Mouse (Mus musculus): ENCODE data around the gene Atp13a1. TPM values are rescaled to one million over a fixed set of nuclear protein-coding genes. Genes with fewer than 3 reads are reported as not detected.

Gene Atp13a1
- 49.6 and 59.8 TPM in 2 replicates for polyA plus RNA-seq (2012; rRNA removed)

GRCm38 (mm10) chr8:69790773-69791367 lies at the start of gene Atp13a1, which contains the start of gene Zfp866:
Gene Atp13a1, plus strand, starts transcription at chr8:69791163.
Gene Zfp866, minus strand, starts transcription at chr8:69791178.
- DNase-seq (ENCODE audit: low read depth) = no peak

- DNase-seq (ENCODE audit: low read depth) = no peak
Measured at GRCm38 (mm10) chr8:69741231-69741630, 49.7 kb upstream of the Atp13a1 start.

GRCm38 (mm10) chr8:69749544-69750454 lies 41.2 kb upstream of the Atp13a1 start, which contains the start of gene Zfp963:
Gene Zfp963, minus strand, starts transcription at chr8:69749970.
- peak; percentile 54 for DNase-seq (ENCODE audit: low read depth)

GRCm38 (mm10) chr8:69752437-69752836 lies 38.5 kb upstream of the Atp13a1 start:
- no peak for DNase-seq (ENCODE audit: low read depth)

- DNase-seq (ENCODE audit: low read depth) = no peak
Measured at GRCm38 (mm10) chr8:69758316-69758715, 32.6 kb upstream of the Atp13a1 start.

- DNase-seq (ENCODE audit: low read depth) = no peak
Measured at GRCm38 (mm10) chr8:69761814-69762445, 29.0 kb upstream of the Atp13a1 start.

- no peak for DNase-seq (ENCODE audit: low read depth)
Measured at GRCm38 (mm10) chr8:69771221-69771620, 19.7 kb upstream of the Atp13a1 start.

GRCm38 (mm10) chr8:69772106-69772505 lies 18.9 kb upstream of the Atp13a1 start:
- DNase-seq (ENCODE audit: low read depth) = no peak

GRCm38 (mm10) chr8:69774503-69775148 lies 16.3 kb upstream of the Atp13a1 start, which contains the start of gene Gm20422:
Gene Gm20422, minus strand, starts transcription at chr8:69774886.
- DNase-seq (ENCODE audit: low read depth) = peak; percentile 90

GRCm38 (mm10) chr8:69775149-69775534 lies 15.8 kb upstream of the Atp13a1 start:
- DNase-seq (ENCODE audit: low read depth) = no peak

- no peak for DNase-seq (ENCODE audit: low read depth)
Measured at GRCm38 (mm10) chr8:69777111-69777510, 13.9 kb upstream of the Atp13a1 start.

GRCm38 (mm10) chr8:69789105-69789504 lies 1.9 kb upstream of the Atp13a1 start:
- no peak for DNase-seq (ENCODE audit: low read depth)

- no peak for DNase-seq (ENCODE audit: low read depth)
Measured at GRCm38 (mm10) chr8:69789731-69790130, 1.2 kb upstream of the Atp13a1 start.

GRCm38 (mm10) chr8:69790364-69790763 lies 599 bp upstream of the Atp13a1 start:
- no peak for DNase-seq (ENCODE audit: low read depth)

GRCm38 (mm10) chr8:69791415-69792068 lies 579 bp downstream of the Atp13a1 start:
- DNase-seq (ENCODE audit: low read depth) = no peak

GRCm38 (mm10) chr8:69793666-69794065 lies 2.7 kb downstream of the Atp13a1 start:
- DNase-seq (ENCODE audit: low read depth) = no peak

- DNase-seq (ENCODE audit: low read depth) = no peak
Measured at GRCm38 (mm10) chr8:69794096-69794495, 3.1 kb downstream of the Atp13a1 start.

GRCm38 (mm10) chr8:69794901-69795300 lies 3.9 kb downstream of the Atp13a1 start:
- DNase-seq (ENCODE audit: low read depth) = no peak

GRCm38 (mm10) chr8:69796721-69797345 lies 5.9 kb downstream of the Atp13a1 start:
- no peak for DNase-seq (ENCODE audit: low read depth)

- no peak for DNase-seq (ENCODE audit: low read depth)
Measured at GRCm38 (mm10) chr8:69797661-69798060, 6.7 kb downstream of the Atp13a1 start.

GRCm38 (mm10) chr8:69799261-69799660 lies 8.3 kb downstream of the Atp13a1 start:
- no peak for DNase-seq (ENCODE audit: low read depth)
